Mouse (Mus musculus) forebrain, postnatal 0 days (tissue): ENCODE results near the gene D10Wsu102e. TPM values are rescaled to one million over a fixed set of nuclear protein-coding genes. Genes with fewer than 3 reads are reported as not detected.

Source experiments
- ATAC-seq: fragments of 200-750 bp; cut with Nextera tagmentation; 2 replicates; pipeline ENCODE4 v1.8.0; 2017; ENCODE audit warnings: mild to moderate bottlenecking, moderate library complexity
- DNase-seq: peaks from one replicate; pipeline ENCODE4 v3.0.0-alpha.2; 2015
- H3K27ac ChIP-seq: fragments of 300-500 bp; sonication (generic); 2 replicates; pipeline ENCODE4 v1.5.1; 2014; ENCODE audit warnings: low read depth, mild to moderate bottlenecking, antibody characterized with exemption, low read length, moderate library complexity, mixed read lengths
- H3K27me3 ChIP-seq: fragments of 300-500 bp; sonication (generic); 2 replicates; pipeline ENCODE4 v1.6.1; 2014; ENCODE audit warnings: mild to moderate bottlenecking, low read length, mixed read lengths; ENCODE audit not compliant: insufficient read depth
- H3K36me3 ChIP-seq: fragments of 300-500 bp; sonication (generic); 2 replicates; pipeline ENCODE4 v1.6.1; 2014; ENCODE audit warnings: mild to moderate bottlenecking, moderate library complexity; ENCODE audit not compliant: insufficient read depth
- H3K4me1 ChIP-seq: fragments of 300-500 bp; sonication (generic); 2 replicates; pipeline ENCODE4 v1.6.1; 2014; ENCODE audit warnings: antibody characterized with exemption; ENCODE audit not compliant: insufficient read depth
- H3K4me2 ChIP-seq: fragments of 300-500 bp; sonication (generic); 2 replicates; pipeline ENCODE4 v1.6.1; 2014; ENCODE audit warnings: low read depth, mild to moderate bottlenecking, moderate library complexity
- H3K4me3 ChIP-seq: fragments of 300-500 bp; sonication (generic); 2 replicates; pipeline ENCODE4 v1.5.1; 2014; ENCODE audit warnings: low read depth, low read length, mixed read lengths
- H3K9ac ChIP-seq: fragments of 300-500 bp; sonication (generic); 2 replicates; pipeline ENCODE4 v1.6.1; 2014; ENCODE audit warnings: mild to moderate bottlenecking
- H3K9me3 ChIP-seq: fragments of 300-500 bp; sonication (generic); 2 replicates; pipeline ENCODE4 v1.6.1; 2016; ENCODE audit warnings: low read length
- CTCF ChIP-seq: sonication (generic); IDR thresholded peaks from 2 replicates; pipeline ENCODE4 v1.5.1; 2016; ENCODE audit warnings: antibody characterized with exemption, control low read depth, low read depth
- WGBS: fragments of 180-500 bp; shearing (Covaris S2); extraction: QIAGEN DNeasy Blood & Tissue Kit; methylation state at CpG from one replicate; pipeline ENCODE4 v1.1.7; 2014; 5-methylcytosine and 5-hydroxymethylcytosine counted together
- polyA plus RNA-seq: library from polyadenylated mRNA; unstranded; fragments of >200 nt; fragmentation: Nextera tagmentation; extraction: Ambion mirVana; gene quantifications from 2 replicates; pipeline ENCODE4 v1.2.1, GENCODE M21; 2015
- total RNA-seq: library from RNA; depleted of rRNA; stranded (reverse); fragments of >200 nt; gene quantifications from 2 replicates; pipeline ENCODE4 v1.2.3, GENCODE M21; 2014

The D10Wsu102e gene
- total and polyA plus RNA-seq, 2 experiments from 2014 or later: 0.61 to 2.3 TPM

DNA sequence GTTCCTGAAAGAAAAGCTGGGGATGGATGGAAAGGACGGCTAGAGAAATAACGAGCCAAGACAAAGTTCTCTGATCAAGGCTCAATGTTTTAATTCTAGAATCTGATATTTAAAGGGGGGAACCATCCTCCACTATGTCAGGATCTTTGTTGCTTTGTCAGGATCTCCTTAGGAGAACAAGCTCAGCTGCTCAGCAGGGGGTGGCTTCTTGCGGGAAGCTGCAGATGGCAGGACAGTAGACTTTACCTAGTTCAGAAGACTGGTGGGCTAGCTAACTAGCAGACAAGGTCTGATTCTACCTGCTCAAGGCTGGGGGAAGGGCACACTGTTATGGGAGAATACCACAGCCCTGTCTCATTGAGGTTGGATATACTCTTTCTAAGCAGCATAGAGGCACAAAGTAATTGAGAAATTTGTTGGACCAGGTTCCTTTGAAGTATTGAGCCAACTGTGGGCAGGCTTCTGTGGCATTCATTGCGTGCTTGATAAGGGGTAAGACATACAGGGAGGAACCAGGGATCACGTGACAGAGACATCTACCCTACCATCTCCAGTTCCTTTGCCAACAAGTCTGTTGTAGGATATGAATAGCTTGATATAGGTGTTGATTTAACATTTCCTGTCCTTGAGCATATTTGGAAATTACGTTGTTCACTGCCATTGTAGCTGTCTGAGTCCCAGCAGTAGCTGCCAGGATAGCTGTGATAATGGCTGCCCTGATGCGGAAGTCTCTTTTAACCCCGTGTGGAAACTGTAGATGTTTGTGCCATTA is 17.1 kb downstream of the D10Wsu102e start:
- Histone ChIP-seq H3K9ac (no peak overlapping the region), H3K9me3 (no peaks in the 10 kb centered on the region), H3K4me2 (no peak overlapping the region), H3K27ac (no peak overlapping the region), H3K36me3 (peaks cover 22% of the 10 kb centered on the region), H3K4me3 (no peak overlapping the region), H3K27me3 (no peaks in the 10 kb centered on the region), H3K4me1 (no peaks in the 10 kb centered on the region)
- ATAC-seq: no peak
- DNase-seq: no peak
- WGBS: 81% methylated on average over 8 of the region's 8 CpGs
- TF ChIP-seq CTCF: no peak

GRCm38 (mm10) chr10:83378083-83378833 is 18.2 kb downstream of the D10Wsu102e start:
- Histone ChIP-seq H3K4me3 (no peak overlapping the region), H3K9me3 (no peaks in the 10 kb centered on the region), H3K4me1 (no peaks in the 10 kb centered on the region), H3K27me3 (no peaks in the 10 kb centered on the region), H3K9ac (no peak overlapping the region), H3K27ac (no peak overlapping the region), H3K4me2 (no peak overlapping the region), H3K36me3 (peaks cover 17% of the 10 kb centered on the region)
- TF ChIP-seq CTCF: no peak
- 74% methylated on average over 9 of the region's 9 CpGs for WGBS
- ATAC-seq: no peak
- DNase-seq: peak; percentile 20

DNA sequence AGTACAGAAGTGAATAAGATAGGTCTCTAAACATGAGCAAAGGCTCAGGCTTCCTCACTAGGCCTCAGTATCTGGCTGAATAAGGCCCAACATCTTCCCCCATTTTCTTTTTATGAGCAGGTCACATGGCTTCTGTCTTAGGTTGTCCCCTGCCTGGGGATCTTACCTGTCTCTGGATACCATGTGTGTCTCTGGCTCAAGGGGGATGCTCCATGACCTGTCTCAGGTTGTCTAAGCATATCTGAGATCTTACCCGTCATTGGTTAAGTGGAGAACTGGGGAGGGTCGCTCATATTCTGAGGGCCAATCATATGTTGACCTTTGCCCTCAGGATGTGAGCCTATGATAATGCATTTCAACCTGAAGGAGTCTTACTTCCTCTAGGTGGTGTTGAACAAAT is 20.5 kb downstream of the D10Wsu102e start:
- Histone ChIP-seq H3K4me1 (no peaks in the 10 kb centered on the region), H3K27ac (no peak overlapping the region), H3K36me3 (peaks cover 8% of the 10 kb centered on the region; the same call in 1 of the 2 replicates), H3K4me2 (no peak overlapping the region), H3K27me3 (no peaks in the 10 kb centered on the region), H3K9me3 (no peaks in the 10 kb centered on the region), H3K9ac (no peak overlapping the region), H3K4me3 (no peak overlapping the region)
- DNase-seq (no peak), ATAC-seq (no peak)
- 99% methylated on average over 2 of the region's 2 CpGs for WGBS
- TF ChIP-seq CTCF: no peak

- Histone ChIP-seq H3K27me3 (no peaks in the 10 kb centered on the region), H3K36me3 (peaks cover 8% of the 10 kb centered on the region; the same call in 1 of the 2 replicates), H3K27ac (no peak overlapping the region), H3K9me3 (no peaks in the 10 kb centered on the region), H3K4me1 (no peaks in the 10 kb centered on the region), H3K9ac (no peak overlapping the region), H3K4me3 (no peak overlapping the region), H3K4me2 (no peak overlapping the region)
- WGBS: 85% methylated on average over 4 of the region's 4 CpGs
- ATAC-seq (no peak), DNase-seq (no peak)
- TF ChIP-seq CTCF: no peak
Measured at GRCm38 (mm10) chr10:83382528-83382927, 22.5 kb downstream of the D10Wsu102e start.

GRCm38 (mm10) chr10:83382988-83383387 is 23.0 kb downstream of the D10Wsu102e start:
- ATAC-seq (no peak), DNase-seq (no peak)
- Histone ChIP-seq H3K9ac (no peak overlapping the region), H3K4me3 (no peak overlapping the region), H3K27me3 (no peaks in the 10 kb centered on the region), H3K9me3 (no peaks in the 10 kb centered on the region), H3K27ac (no peak overlapping the region), H3K4me2 (no peak overlapping the region), H3K36me3 (peaks cover 8% of the 10 kb centered on the region; the same call in 1 of the 2 replicates), H3K4me1 (no peaks in the 10 kb centered on the region)
- TF ChIP-seq CTCF: no peak
- WGBS: 76% methylated on average over 2 of the region's 2 CpGs

- no peak for TF ChIP-seq CTCF
- no peak for ATAC-seq
- H3K4me1 ChIP-seq: no peaks in the 10 kb centered on the region
- no peak overlapping the region for H3K4me3 ChIP-seq
- H3K36me3 ChIP-seq: peaks cover 8% of the 10 kb centered on the region; the same call in 1 of the 2 replicates
- DNase-seq: no peak
- no peak overlapping the region for H3K9ac ChIP-seq
- H3K9me3 ChIP-seq: no peaks in the 10 kb centered on the region
- 89% methylated on average over 13 of the region's 13 CpGs for WGBS
- no peak overlapping the region for H3K4me2 ChIP-seq
- H3K27me3 ChIP-seq: no peaks in the 10 kb centered on the region
- no peak overlapping the region for H3K27ac ChIP-seq
Measured at GRCm38 (mm10) chr10:83383863-83384262, 23.8 kb downstream of the D10Wsu102e start.
